Mouse (Mus musculus): ENCODE data around the gene Avpi1. TPM values are rescaled to one million over a fixed set of nuclear protein-coding genes. Genes with fewer than 3 reads are reported as not detected.

The Avpi1 gene
- polyA plus RNA-seq, 1 experiment from 2014 or later: 37.1 TPM

DNA sequence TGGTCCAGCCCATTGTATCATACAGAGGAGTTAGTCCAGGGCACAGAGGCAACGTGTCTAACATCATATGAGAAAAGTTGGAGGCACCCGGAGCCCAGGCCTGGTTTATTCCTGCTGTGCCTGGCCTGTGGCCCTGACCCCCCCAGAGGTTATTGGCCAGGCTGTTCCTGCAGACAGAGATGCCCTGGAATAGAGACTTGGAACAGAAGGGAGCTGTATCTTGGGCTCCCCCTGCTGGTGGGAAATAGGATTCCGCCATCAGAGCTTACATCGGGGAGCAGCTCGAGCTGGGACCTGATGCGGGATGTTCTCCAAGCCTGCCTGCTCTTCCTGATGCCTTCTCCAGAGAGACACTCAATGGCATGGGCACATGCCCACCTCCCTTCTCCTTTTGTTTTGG is 23.1 kb upstream of the Avpi1 start:
- TF ChIP-seq CTCF (IDR thresholded peaks at IDR 0.05; ENCODE audit: low read depth): peak; percentile 95
- WGBS: 4% methylated on average over 6 of the region's 6 CpGs
- Histone ChIP-seq H3K4me3 (replicated peaks; ENCODE audit: low read depth, low read length) (no peak overlapping the region), H3K9ac (ENCODE audit: low read depth, low read length) (no peak overlapping the region), H3K36me3 (ENCODE audit: insufficient read depth, low read length) (0 out of 2 replicates have a peak, but pooled peaks cover 6% of the 10 kb centered on the region), H3K4me1 (replicated peaks; ENCODE audit: insufficient read depth, low read length) (peaks cover 7% of the 10 kb centered on the region), H3K9me3 (replicated peaks; ENCODE audit: low read length) (no peaks in the 10 kb centered on the region), H3K4me2 (ENCODE audit: low read length) (no peak overlapping the region), H3K27ac (no peak overlapping the region), H3K27me3 (ENCODE audit: insufficient read depth, low read length) (no peaks in the 10 kb centered on the region)
- peak; percentile 91 for DNase-seq (ENCODE audit: low spot score)
- ATAC-seq (replicated peaks; ENCODE audit: low FRiP score, low read depth): no peak; the same call in 1 of the 2 replicates

- H3K4me2 ChIP-seq (ENCODE audit: low read length): peak overlapping the region; percentile 76
- ATAC-seq (replicated peaks; ENCODE audit: low FRiP score, low read depth) (peak; percentile 64), DNase-seq (ENCODE audit: low spot score) (no peak)
- no peaks in the 10 kb centered on the region for H3K9me3 ChIP-seq (replicated peaks; ENCODE audit: low read length)
- WGBS: 14% methylated on average over 7 of the region's 7 CpGs
- H3K36me3 ChIP-seq (ENCODE audit: insufficient read depth, low read length): 0 out of 2 replicates have a peak, but pooled peaks cover 6% of the 10 kb centered on the region
- peak overlapping the region; percentile 70 for H3K4me3 ChIP-seq (replicated peaks; ENCODE audit: low read depth, low read length)
- H3K4me1 ChIP-seq (replicated peaks; ENCODE audit: insufficient read depth, low read length): peaks cover 7% of the 10 kb centered on the region
- H3K9ac ChIP-seq (ENCODE audit: low read depth, low read length): peak overlapping the region; percentile 89
- no peak for TF ChIP-seq CTCF (IDR thresholded peaks at IDR 0.05; ENCODE audit: low read depth)
- no peaks in the 10 kb centered on the region for H3K27me3 ChIP-seq (ENCODE audit: insufficient read depth, low read length)
- H3K27ac ChIP-seq: peak overlapping the region; percentile 87
Measured at GRCm38 (mm10) chr19:42148569-42148860, 19.7 kb upstream of the Avpi1 start.

GRCm38 (mm10) chr19:42147769-42148568 is 19.1 kb upstream of the Avpi1 start:
- WGBS: under 1% methylated on average over 62 of the region's 63 CpGs
- Histone ChIP-seq H3K9ac (ENCODE audit: low read depth, low read length) (peak overlapping the region; percentile 89), H3K36me3 (ENCODE audit: insufficient read depth, low read length) (0 out of 2 replicates have a peak, but pooled peaks cover 6% of the 10 kb centered on the region), H3K9me3 (replicated peaks; ENCODE audit: low read length) (no peaks in the 10 kb centered on the region), H3K27me3 (ENCODE audit: insufficient read depth, low read length) (no peaks in the 10 kb centered on the region), H3K4me2 (ENCODE audit: low read length) (peak overlapping the region; percentile 76), H3K4me3 (replicated peaks; ENCODE audit: low read depth, low read length) (peak overlapping the region; percentile 70), H3K4me1 (replicated peaks; ENCODE audit: insufficient read depth, low read length) (peaks cover 7% of the 10 kb centered on the region), H3K27ac (peak overlapping the region; percentile 87)
- peak; percentile 55 for ATAC-seq (replicated peaks; ENCODE audit: low FRiP score, low read depth)
- TF ChIP-seq CTCF (IDR thresholded peaks at IDR 0.05; ENCODE audit: low read depth): no peak
- peak; percentile 86 for DNase-seq (ENCODE audit: low spot score)

GRCm38 (mm10) chr19:42147170-42147768 is 18.4 kb upstream of the Avpi1 start, which contains the start of gene Marveld1:
Gene Marveld1, plus strand, starts transcription at chr19:42147400.
- H3K4me1 ChIP-seq (replicated peaks; ENCODE audit: insufficient read depth, low read length): peaks cover 7% of the 10 kb centered on the region
- peak; percentile 28; the same call in 1 of the 2 replicates for TF ChIP-seq CTCF (IDR thresholded peaks at IDR 0.05; ENCODE audit: low read depth)
- peak within 1 kb of the TSS; percentile 70 for H3K4me3 ChIP-seq (replicated peaks; ENCODE audit: low read depth, low read length)
- H3K36me3 ChIP-seq (ENCODE audit: insufficient read depth, low read length): 0 out of 2 replicates have a peak, but pooled peaks cover 6% of the 10 kb centered on the region
- WGBS: 2% methylated on average over 33 of the region's 57 CpGs
- ATAC-seq (replicated peaks; ENCODE audit: low FRiP score, low read depth): peak; percentile 52
- no peaks in the 10 kb centered on the region for H3K9me3 ChIP-seq (replicated peaks; ENCODE audit: low read length)
- H3K27me3 ChIP-seq (ENCODE audit: insufficient read depth, low read length): no peaks in the 10 kb centered on the region
- H3K9ac ChIP-seq (ENCODE audit: low read depth, low read length): peak within 1 kb of the TSS; percentile 89
- H3K27ac ChIP-seq: peak within 1 kb of the TSS; percentile 87
- DNase-seq (ENCODE audit: low spot score): peak; percentile 95
- H3K4me2 ChIP-seq (ENCODE audit: low read length): peak within 1 kb of the TSS; percentile 76

GRCm38 (mm10) chr19:42146276-42147010 is 17.6 kb upstream of the Avpi1 start:
- ATAC-seq (replicated peaks; ENCODE audit: low FRiP score, low read depth): no peak
- Histone ChIP-seq H3K36me3 (ENCODE audit: insufficient read depth, low read length) (0 out of 2 replicates have a peak, but pooled peaks cover 6% of the 10 kb centered on the region), H3K9me3 (replicated peaks; ENCODE audit: low read length) (no peaks in the 10 kb centered on the region), H3K27ac (peak overlapping the region; percentile 87), H3K4me3 (replicated peaks; ENCODE audit: low read depth, low read length) (peak overlapping the region; percentile 70; the same call in 1 of the 2 replicates), H3K27me3 (ENCODE audit: insufficient read depth, low read length) (no peaks in the 10 kb centered on the region), H3K4me1 (replicated peaks; ENCODE audit: insufficient read depth, low read length) (peaks cover 7% of the 10 kb centered on the region), H3K4me2 (ENCODE audit: low read length) (peak overlapping the region; percentile 76), H3K9ac (ENCODE audit: low read depth, low read length) (no peak overlapping the region)
- no peak for DNase-seq (ENCODE audit: low spot score)
- TF ChIP-seq CTCF (IDR thresholded peaks at IDR 0.05; ENCODE audit: low read depth): no peak
- 93% methylated on average over 9 of the region's 9 CpGs for WGBS

- Histone ChIP-seq H3K9me3 (replicated peaks; ENCODE audit: low read length) (no peaks in the 10 kb centered on the region), H3K4me1 (replicated peaks; ENCODE audit: insufficient read depth, low read length) (peaks cover 7% of the 10 kb centered on the region), H3K4me3 (replicated peaks; ENCODE audit: low read depth, low read length) (no peak overlapping the region), H3K36me3 (ENCODE audit: insufficient read depth, low read length) (0 out of 2 replicates have a peak, but pooled peaks cover under 1% of the 10 kb centered on the region), H3K27ac (no peak overlapping the region), H3K9ac (ENCODE audit: low read depth, low read length) (no peak overlapping the region), H3K4me2 (ENCODE audit: low read length) (no peak overlapping the region), H3K27me3 (ENCODE audit: insufficient read depth, low read length) (no peaks in the 10 kb centered on the region)
- no peak for DNase-seq (ENCODE audit: low spot score)
- WGBS: 90% methylated on average over 2 of the region's 2 CpGs
- ATAC-seq (replicated peaks; ENCODE audit: low FRiP score, low read depth): no peak
- TF ChIP-seq CTCF (IDR thresholded peaks at IDR 0.05; ENCODE audit: low read depth): no peak
Measured at GRCm38 (mm10) chr19:42145731-42146130, 16.9 kb upstream of the Avpi1 start.
